Mouse (Mus musculus): ENCODE data around the gene Pcyt1a.
A peak's percentile ranks its signal among the peaks of the same experiment; 100 is the strongest.
"Not testable (repeated sequence)": the region's sequence is repeated elsewhere in the genome, so short reads cannot be mapped to it uniquely, and the experiment has no call there.

Gene Pcyt1a

DNA sequence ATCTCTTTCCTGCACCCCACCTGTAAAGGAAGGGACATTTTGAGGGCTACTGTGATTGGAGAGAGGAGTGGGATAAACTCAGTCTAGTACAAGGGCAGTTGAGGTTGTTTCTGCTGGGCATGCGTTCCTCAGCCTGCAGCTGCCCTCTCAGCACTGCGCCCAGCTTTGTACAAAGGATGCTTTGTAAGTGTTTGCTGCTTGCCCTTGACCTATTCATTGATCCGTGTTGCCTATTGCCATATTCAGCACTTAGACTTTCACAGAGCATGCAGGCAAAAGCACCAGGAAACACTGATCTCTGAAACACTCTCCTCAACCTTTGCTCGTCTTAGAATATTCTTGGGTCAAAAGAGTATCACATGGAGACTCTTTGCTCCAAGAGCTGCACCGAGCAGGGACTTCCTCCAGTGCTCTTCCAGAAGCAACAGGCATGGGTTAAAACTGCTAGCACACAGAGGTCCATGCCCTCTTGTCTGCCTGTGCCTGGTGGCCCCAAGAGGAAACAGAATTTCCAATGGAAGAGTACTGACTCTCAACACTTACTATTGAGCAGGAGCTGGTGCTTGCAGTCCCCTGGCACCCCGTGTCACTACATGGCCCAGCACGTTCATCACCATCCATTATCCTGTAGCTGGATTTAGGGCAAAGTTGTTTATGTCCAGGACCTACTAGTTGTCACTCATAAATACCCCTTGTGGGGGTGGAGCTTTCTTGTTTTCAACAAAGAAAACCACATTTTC lies 41.7 kb downstream of the Pcyt1a start:
- DNase-seq (ENCODE audit: low read depth, low spot score), result peak; percentile 45

- DNase-seq (ENCODE audit: low read depth, low spot score), result no peak
Measured at GRCm38 (mm10) chr16:32477315-32477714, 46.6 kb downstream of the Pcyt1a start.

GRCm38 (mm10) chr16:32479415-32479814 lies 48.7 kb downstream of the Pcyt1a start:
- DNase-seq (ENCODE audit: low read depth, low spot score), result no peak

GRCm38 (mm10) chr16:32484431-32484871 lies 53.7 kb downstream of the Pcyt1a start:
- peak; percentile 45 for DNase-seq (ENCODE audit: low read depth, low spot score)

DNA sequence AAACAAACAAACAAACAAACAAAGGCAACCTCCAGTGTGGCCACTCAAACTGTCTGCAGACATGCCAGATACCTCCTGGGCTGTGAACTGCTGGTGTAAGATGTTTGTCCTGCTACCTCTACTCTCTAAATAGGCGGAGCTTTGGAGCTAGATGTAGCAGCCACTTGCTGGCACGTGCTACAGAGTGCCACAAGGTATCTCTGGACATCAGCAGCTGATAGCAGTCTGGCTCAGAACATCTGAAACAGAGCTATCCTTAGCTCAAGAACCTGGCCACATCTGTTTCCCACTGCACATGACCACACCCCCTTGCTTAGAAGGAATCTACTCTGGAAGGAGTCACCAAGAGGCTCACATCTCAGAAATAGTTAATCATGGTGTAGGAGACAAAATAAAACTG lies 54.5 kb downstream of the Pcyt1a start:
- DNase-seq (ENCODE audit: low read depth, low spot score), result no peak

DNA sequence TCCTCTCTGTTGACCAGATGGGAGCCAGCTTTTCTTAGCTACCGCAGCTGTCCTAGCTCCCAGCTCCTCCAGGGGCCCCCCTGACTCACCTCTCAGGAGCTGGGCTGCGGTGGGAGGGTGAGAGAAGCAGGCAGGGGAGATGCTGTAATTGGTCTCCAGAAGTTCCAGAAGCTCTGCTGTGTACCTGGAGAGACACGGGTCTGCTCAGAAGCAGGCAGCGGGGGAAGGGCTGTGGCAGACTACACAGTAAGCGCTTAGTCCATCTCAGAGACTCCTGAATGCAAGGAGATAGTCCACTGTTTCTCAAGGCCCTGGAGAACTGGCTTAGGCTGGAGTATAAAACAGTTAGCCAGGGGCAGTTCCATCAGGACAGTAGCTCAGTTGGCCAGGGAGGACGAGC lies 55.3 kb downstream of the Pcyt1a start:
- DNase-seq (ENCODE audit: low read depth, low spot score), result no peak

GRCm38 (mm10) chr16:32487234-32488111 lies 56.8 kb downstream of the Pcyt1a start, which contains the start of gene Slc51a:
TSS of gene Slc51a (minus strand) at chr16:32487879.
- no peak for DNase-seq (ENCODE audit: low read depth, low spot score)

GRCm38 (mm10) chr16:32488939-32489338 lies 58.2 kb downstream of the Pcyt1a start:
- no peak for DNase-seq (ENCODE audit: low read depth, low spot score)

DNA sequence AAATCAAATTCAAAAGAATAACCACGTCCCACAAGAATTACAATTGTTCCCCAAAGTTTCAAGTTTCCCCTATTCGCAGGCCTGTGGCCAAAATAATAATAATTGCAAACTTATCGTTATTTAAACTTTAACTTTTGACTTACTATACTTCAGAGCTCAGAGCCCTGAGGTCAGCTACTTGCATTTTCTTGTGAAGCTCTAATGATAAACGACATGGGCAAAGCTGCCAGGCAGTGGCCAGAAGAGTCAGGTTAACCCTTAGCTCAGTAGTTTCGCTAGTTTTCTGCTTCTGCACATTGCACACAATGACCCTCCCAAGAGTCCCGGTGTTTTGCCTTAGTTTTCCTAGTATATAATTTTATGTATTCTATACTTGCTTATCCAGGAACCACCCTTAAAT lies 63.6 kb downstream of the Pcyt1a start:
- not testable (repeated sequence) for DNase-seq (ENCODE audit: low read depth, low spot score)

DNA sequence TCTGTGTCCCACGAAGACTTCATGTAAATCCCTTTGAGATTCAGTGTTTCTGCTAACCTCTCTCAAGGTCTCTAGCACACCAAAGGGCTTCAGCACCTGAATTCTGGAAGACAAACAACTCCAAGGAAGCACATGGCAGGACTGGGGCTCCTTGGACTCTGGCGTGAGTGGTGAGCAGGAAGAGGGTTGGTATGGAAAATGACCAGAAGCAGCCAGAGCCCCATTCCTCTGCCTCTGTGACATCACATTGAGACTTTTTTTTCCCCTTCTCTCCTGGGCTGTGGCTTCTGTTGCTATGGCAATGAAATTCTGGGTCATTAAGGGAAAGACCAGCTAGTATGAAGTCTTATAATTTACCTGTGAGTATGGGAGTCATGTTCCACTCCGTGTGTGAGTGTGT lies 65.2 kb downstream of the Pcyt1a start, which contains the start of gene Zdhhc19:
Gene Zdhhc19, plus strand, starts transcription at position 301 of the 400 bp plus-strand sequence.
- no peak for DNase-seq (ENCODE audit: low read depth, low spot score)

DNA sequence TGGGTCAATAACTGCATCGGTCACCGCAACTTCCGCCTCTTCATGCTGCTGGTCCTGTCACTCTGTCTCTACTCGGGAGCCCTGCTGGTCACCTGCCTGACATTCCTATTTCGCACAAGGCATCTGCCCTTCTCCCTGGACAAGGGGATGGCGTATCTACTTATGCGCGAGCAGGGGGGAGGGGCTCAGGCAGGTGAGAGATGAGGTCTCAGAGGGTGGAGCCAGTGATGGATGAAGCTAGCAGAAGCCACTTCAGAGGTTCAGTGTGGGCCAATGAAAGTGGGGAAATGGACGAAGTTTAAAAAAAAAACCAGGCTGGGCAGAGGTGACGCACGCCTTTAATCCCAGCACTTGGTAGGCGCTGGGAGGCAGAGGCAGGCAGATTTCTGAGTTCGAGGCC lies 68.3 kb downstream of the Pcyt1a start:
- no peak for DNase-seq (ENCODE audit: low read depth, low spot score)

DNA sequence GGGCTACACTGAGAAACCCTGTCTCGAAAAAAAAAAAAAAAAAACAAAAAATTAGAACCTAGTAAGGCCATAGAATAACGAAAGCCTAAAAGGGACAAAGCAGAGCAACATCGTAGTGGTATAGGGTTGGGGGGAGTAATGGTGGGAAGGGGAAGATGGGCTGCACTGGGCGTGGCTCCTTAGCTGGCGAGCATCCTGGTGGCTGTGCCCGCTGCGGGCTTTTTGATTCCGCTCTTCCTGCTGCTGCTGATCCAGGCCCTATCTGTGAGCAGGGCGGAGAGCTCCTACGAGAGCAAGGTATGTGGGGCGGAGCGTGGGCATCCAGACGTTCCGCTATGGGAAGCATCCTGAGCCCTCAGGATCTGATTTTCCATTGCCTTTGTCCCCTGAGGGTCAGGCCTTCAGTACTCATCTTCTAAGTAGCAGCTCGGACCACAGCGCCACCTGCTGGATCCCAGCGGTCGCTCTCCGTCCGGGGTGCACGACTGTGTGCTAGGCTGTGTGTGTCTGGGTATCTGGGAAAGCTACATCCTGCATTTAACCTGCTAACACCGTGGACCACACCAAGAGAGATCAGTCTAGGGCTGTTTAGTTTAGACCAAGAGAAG lies 68.8 kb downstream of the Pcyt1a start:
- peak; percentile 94 for DNase-seq (ENCODE audit: low read depth, low spot score)

- no peak for DNase-seq (ENCODE audit: low read depth, low spot score)
Measured at GRCm38 (mm10) chr16:32501459-32501858, 70.7 kb downstream of the Pcyt1a start.

DNA sequence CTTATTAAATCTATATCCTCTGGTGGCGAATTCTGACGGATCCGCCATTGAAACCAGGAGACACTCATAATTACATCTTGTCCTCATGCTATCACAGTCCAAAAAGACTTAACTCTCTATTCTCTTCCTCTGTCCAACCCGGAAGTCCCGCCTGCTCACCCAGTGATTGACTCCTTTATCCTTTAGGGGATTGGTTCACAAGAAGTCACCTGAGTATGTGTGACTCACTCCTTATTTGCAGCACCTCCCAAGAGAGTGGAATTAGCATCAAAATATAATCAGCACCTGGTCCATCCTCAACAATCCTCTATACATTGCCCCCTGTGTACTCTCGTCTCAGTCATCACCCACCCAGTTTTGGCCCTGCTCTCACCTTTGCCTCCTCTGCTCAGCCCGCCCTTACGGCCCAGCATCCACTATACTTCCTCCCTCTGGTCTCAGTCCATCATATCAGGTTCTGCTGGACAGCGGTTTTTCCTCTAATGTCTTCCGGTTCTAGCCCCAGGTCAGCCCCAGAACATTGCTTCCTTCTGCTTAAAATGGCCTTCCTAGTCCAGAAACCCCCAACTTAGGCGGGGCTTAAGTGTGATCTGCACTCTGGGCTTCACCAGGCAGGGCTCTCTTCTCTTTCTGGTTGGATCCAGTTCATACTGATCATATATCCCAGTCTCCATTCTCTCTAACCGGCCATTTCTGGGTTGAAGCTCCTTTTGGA lies 72.1 kb downstream of the Pcyt1a start:
- no peak for DNase-seq (ENCODE audit: low read depth, low spot score)

GRCm38 (mm10) chr16:32503633-32504032 lies 72.9 kb downstream of the Pcyt1a start:
- DNase-seq (ENCODE audit: low read depth, low spot score), result no peak

DNA sequence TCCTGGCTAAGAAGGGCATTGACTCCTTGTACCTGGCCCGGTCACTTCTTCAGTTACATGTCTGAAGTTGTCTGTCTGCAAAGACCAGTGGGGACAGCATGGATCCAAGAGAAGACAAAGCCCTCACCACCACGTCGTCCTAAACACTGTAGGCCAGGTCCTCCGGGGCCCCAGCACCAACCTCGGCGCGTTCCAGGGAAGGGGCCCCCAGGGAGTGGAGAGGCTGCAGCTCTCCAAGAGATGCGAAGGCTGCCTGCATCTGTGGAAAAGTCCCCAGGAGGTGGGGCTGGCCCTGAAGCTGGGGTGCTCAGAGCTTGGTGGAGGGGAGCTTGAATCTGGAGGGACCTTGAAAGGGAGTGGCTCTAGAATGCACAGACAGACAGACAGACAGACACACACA lies 75.6 kb downstream of the Pcyt1a start:
- DNase-seq (ENCODE audit: low read depth, low spot score), result no peak

GRCm38 (mm10) chr16:32506868-32507267 lies 76.1 kb downstream of the Pcyt1a start:
- no peak for DNase-seq (ENCODE audit: low read depth, low spot score)

GRCm38 (mm10) chr16:32507407-32507806 lies 76.7 kb downstream of the Pcyt1a start:
- peak; percentile 53 for DNase-seq (ENCODE audit: low read depth, low spot score)

- DNase-seq (ENCODE audit: low read depth, low spot score), result no peak
Measured at GRCm38 (mm10) chr16:32508035-32508434, 77.3 kb downstream of the Pcyt1a start.

GRCm38 (mm10) chr16:32508506-32509065 lies 77.9 kb downstream of the Pcyt1a start:
- no peak for DNase-seq (ENCODE audit: low read depth, low spot score)

All from mesoderm, embryonic 11.5 days (tissue).